Mouse (Mus musculus): ENCODE data around the gene Galr2. TPM values are rescaled to one million over a fixed set of nuclear protein-coding genes. Genes with fewer than 3 reads are reported as not detected.

The Galr2 gene
- polyA plus RNA-seq, 1 experiment from 2014 or later, result 0.47 TPM

GRCm38 (mm10) chr11:116293538-116294137 lies 12.9 kb downstream of the Galr2 start:
- Histone ChIP-seq H3K9ac (no peak overlapping the region), H3K36me3 (peaks cover 76% of the 10 kb centered on the region), H3K4me2 (replicated peaks) (no peak overlapping the region), H3K4me1 (no peaks in the 10 kb centered on the region), H3K9me3 (no peaks in the 10 kb centered on the region), H3K4me3 (no peak overlapping the region), H3K27ac (no peak overlapping the region), H3K27me3 (no peaks in the 10 kb centered on the region)
- ATAC-seq (ENCODE audit: insufficient number of reproducible peaks, insufficient read depth, low FRiP score, low TSS enrichment), result no peak
- WGBS, result 83% methylated on average over 12 of the region's 12 CpGs

- no peak overlapping the region for H3K27ac ChIP-seq
Observed at GRCm38 (mm10) chr11:116294319-116294718, 13.6 kb downstream of the Galr2 start.

GRCm38 (mm10) chr11:116296191-116296734 lies 15.5 kb downstream of the Galr2 start:
- WGBS, result 81% methylated on average over 8 of the region's 8 CpGs
- Histone ChIP-seq H3K4me3 (no peak overlapping the region), H3K4me1 (no peaks in the 10 kb centered on the region), H3K36me3 (peaks cover 76% of the 10 kb centered on the region), H3K9me3 (no peaks in the 10 kb centered on the region), H3K27me3 (no peaks in the 10 kb centered on the region), H3K27ac (no peak overlapping the region), H3K9ac (no peak overlapping the region), H3K4me2 (replicated peaks) (no peak overlapping the region)
- no peak for ATAC-seq (ENCODE audit: insufficient number of reproducible peaks, insufficient read depth, low FRiP score, low TSS enrichment)

More at GRCm38 (mm10) chr11:116294319-116294718, 13.6 kb downstream of the Galr2 start:
- Histone ChIP-seq H3K9ac (no peak overlapping the region), H3K36me3 (peaks cover 76% of the 10 kb centered on the region), H3K4me1 (no peaks in the 10 kb centered on the region), H3K4me2 (replicated peaks) (no peak overlapping the region), H3K27me3 (no peaks in the 10 kb centered on the region), H3K4me3 (no peak overlapping the region), H3K9me3 (no peaks in the 10 kb centered on the region)
- WGBS, result 33% methylated on average over 5 of the region's 5 CpGs
- 0 out of 2 replicates have a peak, but pooled peaks have one; percentile 16 for ATAC-seq (ENCODE audit: insufficient number of reproducible peaks, insufficient read depth, low FRiP score, low TSS enrichment)

GRCm38 (mm10) chr11:116297017-116297416 lies 16.3 kb downstream of the Galr2 start:
- whole genome bisulfite sequencing, result 64% methylated on average over 3 of the region's 3 CpGs

GRCm38 (mm10) chr11:116298221-116298620 lies 17.5 kb downstream of the Galr2 start:
- Histone ChIP-seq H3K4me1 (no peaks in the 10 kb centered on the region), H3K9ac (no peak overlapping the region), H3K4me3 (no peak overlapping the region), H3K27me3 (no peaks in the 10 kb centered on the region), H3K4me2 (replicated peaks) (no peak overlapping the region), H3K36me3 (peaks cover 82% of the 10 kb centered on the region), H3K27ac (no peak overlapping the region), H3K9me3 (no peaks in the 10 kb centered on the region)
- 85% methylated on average over 11 of the region's 11 CpGs for WGBS
- ATAC-seq (ENCODE audit: insufficient number of reproducible peaks, insufficient read depth, low FRiP score, low TSS enrichment), result no peak

More at GRCm38 (mm10) chr11:116297017-116297416, 16.3 kb downstream of the Galr2 start:
- 0 out of 2 replicates have a peak, but pooled peaks have one; percentile 3 for ATAC-seq (ENCODE audit: insufficient number of reproducible peaks, insufficient read depth, low FRiP score, low TSS enrichment)
- Histone ChIP-seq H3K9ac (no peak overlapping the region), H3K4me3 (no peak overlapping the region), H3K27ac (no peak overlapping the region), H3K9me3 (no peaks in the 10 kb centered on the region), H3K36me3 (peaks cover 77% of the 10 kb centered on the region), H3K27me3 (no peaks in the 10 kb centered on the region), H3K4me2 (replicated peaks) (no peak overlapping the region), H3K4me1 (no peaks in the 10 kb centered on the region)

GRCm38 (mm10) chr11:116298621-116299020 lies 17.9 kb downstream of the Galr2 start:
- Histone ChIP-seq H3K4me3 (no peak overlapping the region), H3K27me3 (no peaks in the 10 kb centered on the region), H3K36me3 (peaks cover 86% of the 10 kb centered on the region), H3K9ac (no peak overlapping the region), H3K27ac (no peak overlapping the region), H3K9me3 (no peaks in the 10 kb centered on the region), H3K4me2 (replicated peaks) (no peak overlapping the region), H3K4me1 (no peaks in the 10 kb centered on the region)
- ATAC-seq (ENCODE audit: insufficient number of reproducible peaks, insufficient read depth, low FRiP score, low TSS enrichment), result no peak
- WGBS, result 91% methylated on average over 6 of the region's 6 CpGs

- no peak overlapping the region for H3K9ac ChIP-seq
- 94% methylated on average over 2 of the region's 2 CpGs for WGBS
- H3K36me3 ChIP-seq, result peaks cover 46% of the 10 kb centered on the region
- H3K4me2 ChIP-seq (replicated peaks), result peak overlapping the region; percentile 87
- peaks cover 10% of the 10 kb centered on the region for H3K4me1 ChIP-seq
- H3K9me3 ChIP-seq, result no peaks in the 10 kb centered on the region
- ATAC-seq (ENCODE audit: insufficient number of reproducible peaks, insufficient read depth, low FRiP score, low TSS enrichment), result no peak
- no peak overlapping the region for H3K27ac ChIP-seq
- H3K27me3 ChIP-seq, result no peaks in the 10 kb centered on the region
- peak overlapping the region; percentile 91; the same call in 1 of the 2 replicates for H3K4me3 ChIP-seq
Observed at GRCm38 (mm10) chr11:116305423-116305822, 24.7 kb downstream of the Galr2 start.

- Histone ChIP-seq H3K27ac (peak overlapping the region; percentile 50), H3K4me2 (replicated peaks) (peak overlapping the region; percentile 87), H3K9ac (peak overlapping the region; percentile 88), H3K9me3 (no peaks in the 10 kb centered on the region), H3K4me3 (peak overlapping the region; percentile 91), H3K27me3 (no peaks in the 10 kb centered on the region), H3K36me3 (peaks cover 36% of the 10 kb centered on the region), H3K4me1 (peaks cover 10% of the 10 kb centered on the region)
- 2% methylated on average over 53 of the region's 53 CpGs for WGBS
- peak; percentile 75 for ATAC-seq (ENCODE audit: insufficient number of reproducible peaks, insufficient read depth, low FRiP score, low TSS enrichment)
Observed at GRCm38 (mm10) chr11:116306126-116306982, 25.6 kb downstream of the Galr2 start.

- peaks cover 10% of the 10 kb centered on the region for H3K4me1 ChIP-seq
- no peak for ATAC-seq (ENCODE audit: insufficient number of reproducible peaks, insufficient read depth, low FRiP score, low TSS enrichment)
- peaks cover 29% of the 10 kb centered on the region for H3K36me3 ChIP-seq
- peak within 1 kb of the TSS; percentile 88 for H3K9ac ChIP-seq
- 82% methylated on average over 10 of the region's 10 CpGs for WGBS
- peak within 1 kb of the TSS; percentile 91 for H3K4me3 ChIP-seq
- peak within 1 kb of the TSS; percentile 87 for H3K4me2 ChIP-seq (replicated peaks)
- H3K9me3 ChIP-seq, result no peaks in the 10 kb centered on the region
- H3K27me3 ChIP-seq, result no peaks in the 10 kb centered on the region
- H3K27ac ChIP-seq, result peak within 1 kb of the TSS; percentile 50
Observed at GRCm38 (mm10) chr11:116307019-116307725, 26.4 kb downstream of the Galr2 start, which contains the start of gene Exoc7. Gene Exoc7 (minus strand): TSS chr11:116307233.

GRCm38 (mm10) chr11:116307762-116308531 lies 27.2 kb downstream of the Galr2 start:
- H3K36me3 ChIP-seq, result peaks cover 21% of the 10 kb centered on the region
- no peak overlapping the region for H3K4me3 ChIP-seq
- H3K9me3 ChIP-seq, result no peaks in the 10 kb centered on the region
- no peak overlapping the region for H3K4me2 ChIP-seq (replicated peaks)
- no peak overlapping the region for H3K27ac ChIP-seq
- H3K27me3 ChIP-seq, result no peaks in the 10 kb centered on the region
- peaks cover 13% of the 10 kb centered on the region for H3K4me1 ChIP-seq
- no peak for ATAC-seq (ENCODE audit: insufficient number of reproducible peaks, insufficient read depth, low FRiP score, low TSS enrichment)
- no peak overlapping the region for H3K9ac ChIP-seq
- WGBS, result 84% methylated on average over 12 of the region's 12 CpGs

- Histone ChIP-seq H3K9me3 (no peaks in the 10 kb centered on the region), H3K36me3 (peaks cover 7% of the 10 kb centered on the region), H3K4me2 (replicated peaks) (no peak overlapping the region), H3K4me1 (peaks cover 13% of the 10 kb centered on the region), H3K9ac (no peak overlapping the region), H3K27ac (no peak overlapping the region), H3K4me3 (no peak overlapping the region), H3K27me3 (no peaks in the 10 kb centered on the region)
- 75% methylated on average over 3 of the region's 3 CpGs for WGBS
- no peak for ATAC-seq (ENCODE audit: insufficient number of reproducible peaks, insufficient read depth, low FRiP score, low TSS enrichment)
Observed at GRCm38 (mm10) chr11:116309601-116310000, 28.9 kb downstream of the Galr2 start.

All from embryonic facial prominence, embryonic 12.5 days (tissue).